Mouse (Mus musculus) heart, embryonic 16.5 days (tissue): Measurements from ENCODE around the gene Fbxo17. TPM values are rescaled to one million over a fixed set of nuclear protein-coding genes. Genes with fewer than 3 reads are reported as not detected.
A peak's percentile ranks its signal among the peaks of the same experiment; 100 is the strongest.

Source experiments
- ATAC-seq: fragments of 200-750 bp; cut with Nextera tagmentation; replicated peaks from 2 replicates; pipeline ENCODE4 v1.8.0; 2017; ENCODE audit warnings: moderate number of reproducible peaks; ENCODE audit not compliant: insufficient read depth, low FRiP score; ENCODE audit errors: extremely low read depth
- H3K27ac ChIP-seq: fragments of 300-500 bp; sonication (generic); 2 replicates; pipeline ENCODE4 v1.5.1; 2014; ENCODE audit warnings: mild to moderate bottlenecking, low read length, control low read depth, moderate library complexity
- H3K27me3 ChIP-seq: fragments of 300-500 bp; sonication (generic); 2 replicates; pipeline ENCODE4 v1.6.1; 2014; ENCODE audit warnings: low read length, mixed read lengths; ENCODE audit not compliant: control insufficient read depth, insufficient read depth
- H3K36me3 ChIP-seq: fragments of 300-500 bp; sonication (generic); 2 replicates; pipeline ENCODE4 v1.6.1; 2014; ENCODE audit not compliant: control insufficient read depth, insufficient read depth
- H3K4me1 ChIP-seq: fragments of 300-500 bp; sonication (generic); 2 replicates; pipeline ENCODE4 v1.6.1; 2014; ENCODE audit warnings: low read length, mixed read lengths; ENCODE audit not compliant: control insufficient read depth, insufficient read depth
- H3K4me2 ChIP-seq: fragments of 300-500 bp; sonication (generic); 2 replicates; pipeline ENCODE4 v1.6.1; 2014; ENCODE audit warnings: low read depth, mild to moderate bottlenecking, control low read depth, low read length
- H3K4me3 ChIP-seq: fragments of 300-500 bp; sonication (generic); 2 replicates; pipeline ENCODE4 v1.5.1; 2014; ENCODE audit warnings: mild to moderate bottlenecking, control low read depth, low read length
- H3K9ac ChIP-seq: fragments of 300-500 bp; sonication (generic); 2 replicates; pipeline ENCODE4 v1.6.1; 2014; ENCODE audit warnings: low read length, control low read depth
- H3K9me3 ChIP-seq: fragments of 300-500 bp; sonication (generic); replicated peaks from 2 replicates; pipeline ENCODE4 v1.6.1; 2016; ENCODE audit warnings: low read length; ENCODE audit not compliant: control insufficient read depth
- WGBS: fragments of 180-500 bp; shearing (Covaris S2); extraction: QIAGEN DNeasy Blood & Tissue Kit; methylation state at CpG from one replicate; pipeline ENCODE4 v1.1.7; 2014; 5-methylcytosine and 5-hydroxymethylcytosine counted together
- polyA plus RNA-seq: library from polyadenylated mRNA; unstranded; fragments of >200 nt; fragmentation: Nextera tagmentation; extraction: Ambion mirVana; gene quantifications from 2 replicates; pipeline ENCODE4 v1.2.1, GENCODE M21; 2015

The Fbxo17 gene
- polyA plus RNA-seq, 1 experiment from 2014 or later, result 7.5 TPM

GRCm38 (mm10) chr7:28780857-28781256 is 64.3 kb downstream of the Fbxo17 start:
- Histone ChIP-seq H3K4me2 (no peak overlapping the region), H3K9me3 (no peaks in the 10 kb centered on the region), H3K36me3 (peaks cover 5% of the 10 kb centered on the region; the same call in 1 of the 2 replicates), H3K27ac (peak overlapping the region; percentile 76), H3K9ac (peak overlapping the region; percentile 17; the same call in 1 of the 2 replicates), H3K4me3 (no peak overlapping the region), H3K27me3 (no peaks in the 10 kb centered on the region), H3K4me1 (peaks cover 7% of the 10 kb centered on the region)
- peak; percentile 34; the same call in 1 of the 2 replicates for ATAC-seq
- 53% methylated on average over 7 of the region's 7 CpGs for WGBS

DNA sequence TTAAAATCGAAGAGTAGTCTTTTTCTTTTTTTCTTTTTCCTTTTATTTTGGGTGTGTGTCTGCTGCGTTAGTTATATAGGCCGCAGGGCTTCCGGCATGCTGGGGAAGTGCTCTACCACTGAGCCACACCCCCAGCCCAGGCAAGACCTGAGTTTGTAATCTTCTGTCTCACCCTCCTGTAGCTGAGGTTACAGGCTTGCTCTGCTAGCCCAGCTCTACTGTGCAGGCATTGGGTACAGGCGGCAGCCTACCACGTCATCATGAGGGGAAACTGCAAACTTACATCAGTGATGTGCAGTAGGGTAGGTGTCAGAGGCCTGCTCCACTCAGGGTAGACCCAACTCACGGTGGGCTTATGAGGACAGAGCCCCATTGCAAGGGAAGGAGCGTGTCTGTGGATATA is 64.7 kb downstream of the Fbxo17 start:
- Histone ChIP-seq H3K9ac (no peak overlapping the region), H3K9me3 (no peaks in the 10 kb centered on the region), H3K27ac (peak overlapping the region; percentile 76; the same call in 1 of the 2 replicates), H3K4me2 (no peak overlapping the region), H3K27me3 (no peaks in the 10 kb centered on the region), H3K36me3 (peaks cover 5% of the 10 kb centered on the region; the same call in 1 of the 2 replicates), H3K4me1 (peaks cover 7% of the 10 kb centered on the region), H3K4me3 (no peak overlapping the region)
- 87% methylated on average over 8 of the region's 8 CpGs for WGBS
- ATAC-seq, result 0 out of 2 replicates have a peak, but pooled peaks have one; percentile 46

DNA sequence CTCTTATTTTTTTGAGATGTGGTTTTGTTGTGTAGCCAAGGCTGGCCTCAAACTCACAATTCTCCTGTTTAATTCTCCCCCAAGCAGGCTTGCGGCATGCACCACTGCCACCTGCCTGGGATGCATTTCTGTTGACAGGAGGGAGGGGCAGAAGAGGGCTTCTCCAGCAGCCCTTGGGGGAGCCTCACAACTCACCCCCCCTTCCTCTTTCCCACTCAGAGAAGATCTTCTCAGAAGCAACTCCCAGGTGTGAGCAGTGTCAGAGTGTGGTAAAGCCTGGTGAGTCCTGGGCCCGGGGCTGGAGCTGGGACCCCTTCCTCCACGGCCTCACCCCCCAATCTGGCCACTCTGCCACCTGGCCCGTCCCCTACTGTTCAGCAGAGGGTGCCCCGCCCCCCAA is 68.6 kb downstream of the Fbxo17 start:
- 77% methylated on average over 5 of the region's 5 CpGs for WGBS
- ATAC-seq, result no peak
- no peaks in the 10 kb centered on the region for H3K27me3 ChIP-seq
- H3K9ac ChIP-seq, result no peak overlapping the region
- H3K4me3 ChIP-seq, result no peak overlapping the region
- peaks cover 6% of the 10 kb centered on the region for H3K4me1 ChIP-seq
- H3K4me2 ChIP-seq, result no peak overlapping the region
- H3K36me3 ChIP-seq, result 0 out of 2 replicates have a peak, but pooled peaks cover 2% of the 10 kb centered on the region
- H3K9me3 ChIP-seq, result no peaks in the 10 kb centered on the region
- no peak overlapping the region for H3K27ac ChIP-seq

Other genes starting within 250 kb of the Fbxo17 start
- not detected in 2 replicates for gene Ifnl2, start 206.3 kb upstream of the Fbxo17 start, polyA plus RNA-seq
- gene Ifnl3, start 194.0 kb upstream of the Fbxo17 start, polyA plus RNA-seq, result not detected in 2 replicates
- gene Sycn, start 175.9 kb upstream of the Fbxo17 start, polyA plus RNA-seq, result not detected in 2 replicates
- gene Nccrp1, start 169.6 kb upstream of the Fbxo17 start, polyA plus RNA-seq, result not detected in 2 replicates
- 16.0 and 20.6 TPM in 2 replicates for gene Samd4b, start 118.7 kb upstream of the Fbxo17 start, polyA plus RNA-seq
- 25.1 and 30.0 TPM in 2 replicates for gene Pak4, start 118.6 kb upstream of the Fbxo17 start, polyA plus RNA-seq
- gene Acp7, start 85.5 kb upstream of the Fbxo17 start, polyA plus RNA-seq, result not detected in 2 replicates
- 3.6 TPM in 2 replicates for gene Fbxo27, start 24.0 kb upstream of the Fbxo17 start, polyA plus RNA-seq
- 122 TPM in 2 replicates for gene Mrps12, start 25.0 kb downstream of the Fbxo17 start, polyA plus RNA-seq
- 20.8 and 21.4 TPM in 2 replicates for gene Sars2, start 25.2 kb downstream of the Fbxo17 start, polyA plus RNA-seq
- gene Ccer2, start 39.4 kb downstream of the Fbxo17 start, polyA plus RNA-seq, result not detected in 2 replicates
- gene Sirt2, start 49.9 kb downstream of the Fbxo17 start, polyA plus RNA-seq, result 60.4 and 65.1 TPM in 2 replicates
- gene Nfkbib, start 50.7 kb downstream of the Fbxo17 start, polyA plus RNA-seq, result 34.7 and 41.0 TPM in 2 replicates
- 5.8 and 11.1 TPM in 2 replicates for gene Rinl, start 72.2 kb downstream of the Fbxo17 start, polyA plus RNA-seq
- 135 and 139 TPM in 2 replicates for gene Hnrnpl, start 91.7 kb downstream of the Fbxo17 start, polyA plus RNA-seq
- 281 and 288 TPM in 2 replicates for gene Ech1, start 108.4 kb downstream of the Fbxo17 start, polyA plus RNA-seq
- gene Lgals4, start 117.0 kb downstream of the Fbxo17 start, polyA plus RNA-seq, result 12.3 and 17.4 TPM in 2 replicates
- 1.5 and 2.1 TPM in 2 replicates for gene Lgals7, start 147.0 kb downstream of the Fbxo17 start, polyA plus RNA-seq
- 0.41 and 0.42 TPM in 2 replicates for gene Capn12, start 164.6 kb downstream of the Fbxo17 start, polyA plus RNA-seq
- 260 and 301 TPM in 2 replicates for gene Actn4, start 245.5 kb downstream of the Fbxo17 start, polyA plus RNA-seq